Mouse (Mus musculus) 3T3-L1 (cell line): ENCODE measurements around the gene Zfhx3.

Experiments
- DNase-seq: peaks from one replicate; pipeline ENCODE4 v3.0.0-alpha.2; 2015; ENCODE audit warnings: low read depth, low spot score

Zfhx3 gene

DNA sequence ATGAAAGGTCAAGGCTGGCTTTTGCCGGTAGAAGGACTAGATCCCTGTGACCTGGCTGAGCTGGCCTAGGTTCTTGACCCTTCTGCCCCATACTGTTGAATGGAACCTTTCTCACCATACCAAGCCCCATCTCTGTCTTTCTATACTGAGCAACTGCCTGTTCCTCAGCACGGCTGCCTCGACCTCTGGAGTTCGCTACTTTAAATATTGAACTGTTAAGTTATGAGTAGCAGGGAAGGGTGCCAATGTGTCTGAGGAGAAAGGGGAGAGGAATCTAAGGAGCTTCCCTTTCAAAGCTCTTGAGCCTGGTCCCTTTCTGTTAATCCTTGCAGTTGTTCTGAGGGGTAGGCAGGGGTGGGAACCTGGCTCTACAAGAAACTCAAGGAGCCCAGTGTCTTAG is 799.2 kb downstream of the Zfhx3 start:
- no peak for DNase-seq

DNA sequence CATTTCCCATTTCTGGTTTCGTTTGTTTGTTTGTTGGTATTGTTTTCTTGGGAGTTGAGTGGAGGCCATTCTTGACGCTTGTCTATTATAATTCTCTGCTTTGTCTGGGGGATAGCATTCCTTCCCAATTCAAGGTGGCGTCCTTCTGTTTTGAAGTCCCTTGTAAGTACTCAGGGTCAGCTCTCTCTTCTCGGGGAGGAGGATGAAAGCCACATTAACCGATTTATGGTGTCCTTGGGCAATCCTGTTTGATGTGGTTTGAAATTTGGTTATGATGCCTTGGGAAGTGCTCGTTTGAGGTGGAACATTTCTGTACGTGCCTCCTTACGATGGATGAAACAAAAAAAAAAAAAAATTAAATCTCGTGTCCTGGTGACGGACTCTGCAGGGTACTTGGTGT is 800.0 kb downstream of the Zfhx3 start:
- DNase-seq = no peak

DNA sequence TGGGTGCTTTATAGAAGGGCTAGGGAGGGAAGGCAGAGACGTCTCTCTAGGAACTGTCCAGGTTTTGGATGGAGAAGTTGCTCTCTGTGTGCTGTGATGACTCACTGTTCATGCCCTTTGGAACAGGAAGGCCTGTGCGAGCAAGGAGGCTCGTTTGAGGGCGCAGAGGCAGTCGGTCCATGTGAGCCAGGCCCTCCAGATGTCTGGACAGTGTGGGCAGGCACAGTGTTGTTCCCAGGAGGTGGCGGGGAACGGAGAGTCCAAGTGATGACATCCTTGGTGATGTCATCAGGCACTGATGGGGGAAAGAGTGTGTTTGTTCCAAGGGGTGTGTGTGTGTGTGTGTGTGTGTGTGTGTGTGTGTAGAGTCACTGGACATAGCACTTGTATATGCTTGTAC is 800.8 kb downstream of the Zfhx3 start:
- peak; percentile 71 for DNase-seq

DNA sequence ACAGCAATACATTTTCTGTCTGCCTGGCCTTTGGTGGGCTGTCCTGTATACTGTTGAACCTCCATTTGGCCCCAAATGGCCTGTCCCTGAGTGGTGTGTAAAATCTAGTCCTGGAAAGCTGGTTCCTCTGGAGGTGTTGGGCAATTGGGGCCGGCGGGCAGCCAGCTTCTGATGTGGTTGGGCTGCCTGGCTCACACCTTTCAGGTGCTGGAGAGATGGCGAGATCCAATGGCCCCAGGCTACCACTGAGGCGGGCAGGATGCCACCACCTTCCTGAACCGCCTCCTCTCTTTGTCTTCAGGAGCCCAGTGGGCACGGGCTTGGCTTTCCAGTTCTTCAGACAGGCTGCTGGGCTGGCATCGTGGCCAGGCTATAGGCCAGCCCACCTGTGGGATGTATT is 803.1 kb downstream of the Zfhx3 start:
- DNase-seq = no peak

DNA sequence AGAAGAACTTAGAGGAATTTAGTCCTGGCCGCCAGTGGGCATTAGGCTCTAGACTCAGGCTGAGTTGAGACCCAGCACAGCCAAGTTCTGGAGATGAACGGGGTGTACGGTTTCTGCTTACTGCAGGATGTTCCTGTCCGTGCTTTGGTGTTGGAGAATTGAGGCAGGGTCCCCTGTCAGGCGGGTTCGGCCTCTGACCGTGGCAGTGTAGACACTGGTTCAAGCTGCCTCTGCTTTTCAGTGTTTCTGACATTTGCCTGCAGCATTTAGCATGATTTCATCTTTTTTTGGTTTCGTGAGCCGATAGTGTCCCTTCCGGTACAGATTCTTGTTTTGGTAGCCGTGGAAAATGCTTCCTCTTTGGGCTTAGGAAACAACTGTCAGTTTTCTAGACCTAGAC is 805.7 kb downstream of the Zfhx3 start:
- no peak for DNase-seq

DNA sequence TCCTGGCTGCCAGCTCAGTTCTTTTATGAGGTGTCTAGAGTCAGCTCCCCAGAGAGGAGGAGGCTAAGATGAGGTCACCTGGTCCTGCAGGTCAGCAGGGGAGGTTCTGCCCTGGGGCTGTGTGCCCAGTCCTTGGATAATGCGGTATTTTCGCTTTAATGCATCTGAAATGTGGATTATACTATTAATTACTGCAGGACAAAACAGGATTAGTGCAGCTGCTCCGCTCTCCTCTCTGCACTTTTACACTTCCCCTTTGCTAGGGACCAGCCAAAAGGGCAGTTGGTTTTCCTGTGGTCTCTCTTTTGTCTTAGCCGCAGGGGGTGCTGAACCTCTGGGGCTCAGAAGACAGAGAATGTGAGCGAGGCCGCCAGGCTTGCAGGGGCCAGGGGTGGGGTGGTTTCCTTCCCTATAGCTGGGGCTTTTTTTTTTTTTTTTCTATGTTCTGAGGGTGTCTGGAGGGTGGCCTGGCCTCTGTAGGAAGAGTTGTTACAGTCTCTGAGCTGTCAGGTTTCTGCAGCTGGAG is 806.5 kb downstream of the Zfhx3 start:
- DNase-seq = peak; percentile 49

DNA sequence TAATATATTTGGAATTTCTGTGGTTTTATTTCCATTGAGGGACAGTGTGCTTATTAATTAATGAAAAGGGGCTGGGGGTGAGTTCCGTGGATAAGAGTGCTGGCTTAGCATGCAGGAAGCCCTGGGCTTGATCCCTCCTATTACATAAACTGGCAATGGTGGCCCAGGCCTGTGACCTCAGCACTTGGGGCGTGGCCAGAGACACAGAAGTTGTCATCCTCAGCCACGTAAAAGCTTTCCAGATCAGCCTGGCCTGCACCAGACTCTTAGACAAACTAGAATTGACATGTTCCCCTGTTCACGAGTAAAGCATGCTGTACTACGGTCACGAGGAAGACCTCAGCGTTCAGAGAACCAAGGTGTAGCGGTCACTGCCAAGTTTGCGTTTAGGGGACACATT is 808.4 kb downstream of the Zfhx3 start:
- peak; percentile 27 for DNase-seq

DNA sequence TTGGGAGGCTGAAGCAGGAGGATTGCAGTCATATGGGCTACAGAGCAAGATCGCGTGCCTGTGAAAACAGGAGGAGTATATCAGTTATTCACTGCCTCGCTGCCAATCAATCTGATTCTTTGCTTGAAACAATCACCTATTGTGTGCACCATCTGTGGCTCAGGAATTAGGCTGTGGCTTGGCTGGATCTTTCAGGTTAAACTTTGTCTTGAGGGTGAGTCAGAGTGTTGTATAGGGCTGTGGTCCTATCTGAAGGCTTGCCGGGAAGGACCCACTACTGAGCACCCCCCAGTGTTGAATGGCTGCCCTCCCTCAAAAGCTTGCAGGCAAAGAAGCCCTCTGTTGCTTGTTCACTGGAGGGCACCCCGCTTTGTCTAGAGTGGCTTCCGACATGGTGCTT is 812.1 kb downstream of the Zfhx3 start:
- DNase-seq = peak; percentile 69

DNA sequence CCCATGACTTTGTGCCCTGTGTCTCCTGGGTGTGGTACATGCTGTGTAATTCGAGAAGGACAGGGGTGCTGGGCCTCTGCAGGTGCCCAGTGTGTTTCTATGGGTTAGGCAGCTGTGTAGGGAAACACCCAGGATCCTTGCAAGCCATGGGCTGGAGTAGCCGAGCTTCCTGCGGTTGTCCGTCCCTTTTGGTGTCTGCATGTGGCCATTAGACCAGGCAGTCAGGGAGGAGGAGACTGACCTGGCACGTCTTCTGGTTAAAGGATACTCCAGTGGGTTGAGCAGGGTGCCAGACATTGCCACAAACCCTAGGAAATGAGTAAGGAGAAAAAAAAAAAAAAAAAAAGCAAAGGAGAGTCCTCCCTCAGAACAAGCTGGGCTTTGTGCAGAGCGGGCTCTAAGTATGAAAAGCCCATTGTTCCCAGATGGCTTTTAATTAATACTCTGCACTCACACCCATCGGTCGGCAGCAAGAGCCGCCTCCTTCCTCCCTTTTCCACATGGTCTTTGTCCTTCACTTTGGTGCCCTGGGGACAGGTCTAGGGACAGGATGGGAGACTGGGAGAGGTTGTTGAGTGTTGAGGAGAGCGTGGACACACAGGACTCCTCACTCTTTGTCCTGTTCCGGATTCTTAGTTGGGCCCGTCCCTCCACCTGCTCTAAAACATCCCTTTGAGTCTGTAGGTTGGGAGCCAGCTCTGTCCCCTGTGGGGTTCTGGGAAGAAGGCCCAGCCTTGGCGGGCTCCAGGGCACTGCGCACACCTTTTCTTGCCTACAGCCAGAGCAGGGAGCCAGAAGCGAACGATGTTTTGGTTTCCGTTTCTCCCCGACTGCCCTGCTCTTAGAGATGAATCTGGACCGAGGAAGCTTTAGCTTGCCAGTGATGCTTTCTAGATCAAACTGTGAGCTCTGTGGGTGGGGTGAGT is 813.2 kb downstream of the Zfhx3 start:
- peak; percentile 68 for DNase-seq

DNA sequence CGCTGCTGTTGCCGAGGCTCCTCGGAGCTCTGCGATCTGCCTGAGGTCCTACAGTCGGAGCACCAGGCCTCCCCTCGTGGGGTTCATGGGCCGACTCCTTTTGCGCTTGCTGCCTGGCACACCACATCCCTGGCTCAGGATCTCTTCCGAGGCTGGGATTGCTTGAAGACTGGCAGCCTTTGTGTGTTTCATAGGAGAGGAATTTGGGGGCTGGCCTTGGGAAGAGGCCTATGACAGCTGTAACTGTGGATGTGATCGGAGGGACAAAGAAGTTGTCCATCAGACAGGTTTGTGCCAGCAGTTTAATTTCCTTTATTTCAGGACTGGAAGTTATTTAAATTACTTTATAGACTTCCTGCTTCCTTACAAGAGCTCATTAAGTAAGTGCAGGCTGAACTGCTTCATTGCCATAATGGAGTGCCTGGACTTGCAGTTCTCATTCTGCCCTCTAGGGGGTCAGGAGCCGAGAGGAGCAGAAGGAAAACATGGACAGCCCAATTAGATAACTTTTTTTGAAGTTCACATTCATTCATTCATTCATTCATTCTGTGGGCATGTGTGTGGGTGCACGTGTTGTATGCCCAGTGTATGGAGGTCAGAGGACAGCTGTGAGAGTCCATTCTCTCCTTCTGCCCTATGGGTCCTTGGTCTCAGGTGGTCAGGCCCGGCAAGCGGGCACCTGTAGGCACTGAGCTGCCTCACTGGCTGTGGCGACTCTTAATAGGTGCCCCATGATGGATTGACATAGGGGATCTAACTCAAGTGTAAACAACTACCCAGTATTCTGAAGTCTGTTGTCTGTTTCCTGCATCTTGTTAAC is 817.3 kb downstream of the Zfhx3 start:
- DNase-seq = peak; percentile 69

DNA sequence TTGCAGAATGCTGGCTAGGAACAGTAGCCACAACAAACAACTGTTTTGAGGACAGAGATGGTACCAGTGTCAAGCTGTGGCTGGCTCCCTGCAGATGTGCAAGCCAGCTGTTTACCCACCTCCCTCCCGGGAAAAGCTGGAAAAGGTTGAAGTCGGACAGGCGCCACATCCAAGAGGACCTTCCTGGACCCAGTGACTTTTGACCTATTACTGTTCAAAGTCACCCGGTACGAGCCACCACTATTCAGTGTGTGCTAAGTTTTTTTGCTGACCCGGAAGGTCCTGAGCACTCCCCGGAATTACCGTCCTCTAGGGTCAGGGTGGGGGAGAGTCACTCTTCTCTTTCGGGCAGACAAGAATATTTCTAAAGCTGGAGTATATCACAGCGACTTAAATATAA is 818.3 kb downstream of the Zfhx3 start:
- no peak for DNase-seq

DNA sequence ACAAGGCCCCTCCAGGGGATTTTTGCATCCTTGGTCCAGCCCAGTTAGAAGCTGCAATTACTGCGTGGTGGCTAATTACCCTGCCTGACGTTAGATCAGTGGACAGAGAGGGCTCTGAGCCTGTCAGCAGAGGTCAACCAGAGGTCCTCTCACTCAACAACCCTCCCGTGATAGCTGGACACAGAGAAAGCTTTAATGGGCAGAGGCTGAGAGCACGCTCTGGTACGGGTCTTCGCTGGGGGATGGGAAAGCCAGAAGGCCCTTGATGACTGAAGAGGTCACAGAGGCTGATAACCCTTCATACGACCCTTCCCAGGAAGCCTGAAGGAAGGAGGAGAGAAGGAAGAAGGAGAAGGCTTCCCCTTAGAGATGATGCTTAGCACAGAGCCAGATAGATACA is 820.1 kb downstream of the Zfhx3 start:
- DNase-seq = no peak

DNA sequence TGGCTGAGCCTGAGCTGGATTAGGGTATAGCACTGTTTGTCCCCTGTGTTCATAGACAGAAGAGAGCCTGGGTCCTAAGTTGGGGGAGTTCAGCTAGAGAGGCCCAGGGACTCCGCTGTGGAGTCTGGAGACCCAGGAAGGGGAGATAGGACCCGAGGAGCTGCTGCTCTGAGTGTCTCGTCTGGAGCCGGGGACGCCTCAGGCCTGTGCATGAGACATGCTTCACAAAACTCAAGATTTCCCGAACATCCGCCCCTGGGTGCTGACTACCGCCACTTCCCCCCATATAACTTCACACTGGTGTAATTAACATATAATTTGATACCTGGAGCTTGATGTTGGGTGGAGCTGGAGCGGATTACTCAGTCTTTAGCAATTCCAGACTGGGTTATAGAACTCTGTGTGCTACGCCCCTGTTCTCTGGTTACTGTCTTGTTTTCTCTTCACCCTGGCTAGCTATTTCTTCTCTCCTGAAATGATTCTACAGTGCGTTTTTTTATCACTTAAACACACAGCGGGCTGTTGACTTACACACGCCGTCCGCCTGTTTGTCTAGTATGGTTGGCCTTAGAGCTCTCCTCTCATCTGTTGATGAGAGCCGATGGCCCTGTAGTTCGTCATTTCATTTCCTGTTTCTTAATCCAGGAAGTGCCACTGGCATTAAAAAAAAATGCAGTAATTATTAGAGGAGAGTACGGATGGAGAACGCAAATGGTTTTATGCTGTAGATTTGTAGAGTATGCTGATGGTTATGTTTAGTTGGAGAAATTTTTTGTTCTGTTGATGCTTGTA is 822.2 kb downstream of the Zfhx3 start:
- peak; percentile 24 for DNase-seq

DNA sequence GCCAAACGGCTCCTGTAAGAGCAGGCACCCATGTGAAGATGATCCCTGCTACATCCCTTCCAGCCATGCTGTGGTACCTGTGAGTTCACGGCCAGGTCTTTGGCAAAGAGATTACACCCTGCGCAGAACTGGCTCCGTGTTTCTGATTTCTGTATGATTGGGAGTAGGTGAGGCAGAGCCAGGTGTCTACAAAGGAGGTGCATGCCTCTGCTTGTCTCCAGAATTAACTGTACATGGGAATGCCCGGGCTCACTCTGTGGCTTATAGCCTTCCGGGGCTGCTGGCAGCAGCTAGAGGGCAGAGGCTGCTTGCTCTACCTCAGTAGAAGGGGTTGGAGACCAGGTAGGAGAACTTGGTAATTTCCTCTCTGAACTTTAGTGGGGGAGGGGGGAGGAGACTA is 823.7 kb downstream of the Zfhx3 start:
- DNase-seq = no peak

DNA sequence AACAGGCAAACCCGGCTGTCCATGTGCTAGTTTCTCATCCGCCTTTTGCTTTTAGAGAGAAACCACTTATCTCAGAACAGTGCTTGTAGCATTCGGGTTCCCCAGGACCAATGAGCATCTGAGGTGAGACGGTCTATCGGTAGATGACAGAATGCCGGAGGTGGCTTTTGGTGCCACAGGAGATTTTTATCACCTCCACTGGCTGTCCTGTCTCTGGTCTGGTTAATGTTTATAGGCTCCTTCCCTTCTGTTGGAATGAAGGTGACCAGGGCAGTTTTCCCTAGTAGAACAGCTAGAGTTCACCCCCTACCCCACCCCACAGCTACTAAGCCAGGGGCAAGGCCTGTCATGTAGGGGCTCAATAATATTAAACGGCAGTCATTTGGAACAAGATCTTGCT is 825.6 kb downstream of the Zfhx3 start:
- DNase-seq = no peak

DNA sequence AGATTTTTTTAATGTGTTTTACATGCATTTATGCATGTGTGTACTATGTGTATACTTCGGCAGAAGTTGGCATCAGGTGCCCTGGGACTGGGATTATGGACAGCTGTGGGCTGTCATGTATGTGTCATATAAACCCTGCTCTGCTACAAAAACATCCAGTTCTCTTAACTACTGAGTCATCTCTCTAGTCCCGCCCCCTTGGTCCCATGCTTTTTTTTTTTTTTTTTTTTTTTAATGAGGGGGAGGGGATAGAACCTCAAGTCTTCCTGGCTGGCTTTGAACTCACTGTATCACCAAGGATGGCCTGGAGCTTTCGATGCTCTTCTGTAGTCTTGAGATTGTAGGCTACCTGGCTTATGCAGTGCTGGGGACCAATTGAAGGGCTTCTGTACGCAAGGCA is 827.9 kb downstream of the Zfhx3 start:
- peak; percentile 29 for DNase-seq

DNA sequence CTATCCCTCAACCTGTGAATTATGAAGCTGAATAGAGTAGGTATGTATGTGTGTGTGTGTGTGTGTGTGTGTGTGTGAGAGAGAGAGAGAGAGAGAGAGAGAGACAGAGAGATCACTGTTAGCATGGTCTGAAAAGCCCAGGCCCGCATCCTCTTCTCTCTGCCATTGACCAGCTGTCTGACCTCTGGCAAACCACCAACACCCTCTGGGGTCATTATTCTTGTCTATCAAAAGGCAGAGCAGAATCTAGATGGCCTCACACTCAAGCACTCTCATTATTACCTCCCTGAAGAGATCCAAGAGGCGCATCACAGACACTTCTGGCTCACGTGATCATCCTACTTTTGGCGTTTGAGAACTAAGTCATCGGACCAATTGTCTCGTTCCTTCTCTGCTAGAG is 831.0 kb downstream of the Zfhx3 start:
- no peak for DNase-seq

DNA sequence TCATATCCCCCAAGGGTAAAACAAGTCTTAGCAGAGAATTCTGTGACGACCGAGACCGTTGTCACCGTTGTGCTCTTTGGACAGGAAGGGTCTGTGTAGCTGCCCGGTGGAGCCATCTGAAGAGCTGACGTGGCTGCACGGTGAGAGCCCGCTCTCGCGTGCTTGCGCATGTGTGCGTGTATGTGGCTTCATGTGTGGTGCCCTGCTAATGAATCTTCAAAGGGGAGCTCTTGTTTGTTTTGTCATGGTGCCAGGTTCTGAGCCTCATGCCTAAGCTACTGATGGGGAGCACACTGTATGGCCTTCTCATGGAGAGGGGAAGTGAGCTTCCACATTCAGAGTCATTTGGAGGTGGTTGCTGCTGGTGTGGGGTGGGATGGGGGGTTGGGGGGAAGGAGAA is 835.6 kb downstream of the Zfhx3 start:
- DNase-seq = no peak

DNA sequence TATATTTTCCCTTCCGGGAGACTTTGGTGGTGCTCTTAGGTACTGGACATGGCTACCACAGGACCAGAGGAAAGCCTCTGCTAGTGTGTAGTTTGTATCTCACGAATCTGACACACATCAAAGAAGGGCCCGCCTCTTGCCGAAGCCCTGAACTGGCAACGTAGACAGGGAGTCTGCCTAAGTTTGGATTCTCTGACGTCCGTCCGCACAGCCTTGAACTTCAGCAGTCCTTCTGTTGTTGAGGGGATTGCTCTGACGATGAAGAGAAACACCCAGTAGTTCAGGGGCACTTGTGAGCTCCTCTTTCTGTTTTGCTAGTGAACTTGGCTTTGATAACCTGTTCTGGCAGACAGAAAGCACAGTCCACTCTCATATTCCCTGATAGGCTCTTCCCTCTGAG is 836.1 kb downstream of the Zfhx3 start:
- DNase-seq = no peak

DNA sequence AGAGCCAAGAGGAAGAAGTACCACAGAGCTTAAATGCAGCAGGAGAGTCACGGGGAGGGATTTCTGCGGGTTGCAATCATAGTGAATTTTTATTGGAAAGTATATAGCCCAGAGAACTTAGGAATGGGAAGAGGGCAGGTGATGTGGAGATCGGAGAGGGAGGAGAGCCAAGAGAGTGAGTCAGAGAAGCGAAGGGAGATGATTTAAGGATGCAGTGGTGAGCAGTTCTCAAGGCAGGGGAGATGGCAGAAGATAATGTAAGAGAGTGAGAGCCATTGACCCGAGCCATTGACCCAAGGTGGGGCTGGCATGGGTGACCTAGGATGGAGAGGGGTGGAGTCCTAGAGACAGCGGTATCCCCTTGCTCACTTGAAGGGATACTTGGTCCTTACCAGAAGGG is 838.3 kb downstream of the Zfhx3 start:
- DNase-seq = peak; percentile 61

DNA sequence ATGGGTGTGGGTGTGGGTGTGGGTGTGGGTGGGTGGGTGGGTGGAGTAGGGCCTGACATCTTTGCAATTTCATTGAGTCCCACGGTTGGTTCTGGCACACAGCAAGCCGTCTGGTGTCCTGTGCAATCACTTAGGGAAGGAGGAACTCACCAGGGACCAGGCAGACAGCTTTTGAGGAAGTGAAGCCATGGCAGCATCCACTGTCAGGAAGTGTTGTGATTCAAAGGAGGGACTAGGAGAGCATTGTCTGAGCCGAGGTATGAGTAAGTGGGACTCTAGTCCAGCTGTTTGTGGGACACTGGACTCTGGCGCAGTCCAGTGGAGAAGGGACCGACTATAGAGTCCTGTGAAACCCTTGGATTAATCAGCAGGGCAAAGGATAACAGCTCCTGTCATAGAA is 838.7 kb downstream of the Zfhx3 start:
- no peak for DNase-seq

DNA sequence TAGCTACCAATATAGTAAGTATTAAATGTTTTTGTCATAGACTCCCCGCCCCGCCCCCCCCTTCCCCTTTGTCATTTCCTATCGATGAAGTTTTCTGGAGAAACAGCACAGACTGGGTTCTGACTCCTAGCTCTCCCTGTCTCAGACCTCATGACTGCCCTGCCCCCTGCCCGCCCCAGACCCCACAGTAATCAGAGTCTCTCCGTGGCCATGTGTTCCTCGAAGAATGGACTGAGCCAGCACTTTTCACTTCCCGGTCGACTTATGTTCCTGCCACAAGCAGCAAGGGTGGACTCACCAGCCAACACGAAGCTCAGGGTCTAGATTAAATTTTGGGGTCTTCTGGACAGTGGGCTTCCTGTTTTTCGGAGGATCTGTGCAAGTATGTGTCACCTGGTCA is 840.7 kb downstream of the Zfhx3 start:
- no peak for DNase-seq
